Mouse (Mus musculus): ENCODE results near the gene Stox2.

Stox2 gene

DNA sequence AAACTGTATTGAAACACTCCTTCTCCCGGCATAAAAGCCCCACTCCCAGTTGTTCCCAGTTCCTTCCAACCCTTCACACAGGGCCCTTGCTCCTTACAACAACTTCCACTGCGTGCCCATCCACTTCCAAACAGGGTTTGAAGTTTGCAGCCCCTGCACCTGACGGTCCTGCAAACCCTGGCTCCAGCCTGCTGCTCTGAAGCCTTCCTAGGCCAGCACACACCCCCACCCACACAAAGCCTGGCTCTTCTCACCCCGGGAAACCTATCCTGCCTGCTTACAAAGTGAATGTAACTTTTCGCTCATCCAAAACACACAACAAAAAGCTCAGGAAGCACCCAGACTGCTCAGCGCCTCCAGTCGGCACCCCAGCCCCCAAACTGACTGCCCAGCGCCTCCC, 37.1 kb downstream of the Stox2 start:
- in situ Hi-C loops (cut with MboI, MseI), result no loop called here

DNA sequence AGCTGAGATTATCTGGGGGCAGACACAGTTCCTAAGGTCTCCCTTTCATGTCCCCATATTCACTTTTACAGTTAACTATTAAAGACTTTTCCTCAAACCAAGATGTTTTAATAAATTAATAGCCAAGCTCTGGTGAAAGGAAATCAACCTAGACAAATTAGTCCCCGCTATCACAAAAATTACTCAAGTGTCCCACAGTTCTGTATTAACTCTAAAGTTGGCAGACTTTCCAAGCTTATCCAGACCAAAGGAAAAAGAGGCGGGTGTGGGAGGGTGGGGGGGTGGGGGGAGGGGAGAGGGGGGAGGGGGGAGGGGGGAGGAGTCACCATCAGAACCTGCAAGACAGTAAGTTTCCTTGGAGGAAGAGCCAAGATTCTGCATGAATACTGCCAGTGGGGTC, 41.3 kb downstream of the Stox2 start:
- in situ Hi-C loops (cut with MboI, MseI), result no loop called here

DNA sequence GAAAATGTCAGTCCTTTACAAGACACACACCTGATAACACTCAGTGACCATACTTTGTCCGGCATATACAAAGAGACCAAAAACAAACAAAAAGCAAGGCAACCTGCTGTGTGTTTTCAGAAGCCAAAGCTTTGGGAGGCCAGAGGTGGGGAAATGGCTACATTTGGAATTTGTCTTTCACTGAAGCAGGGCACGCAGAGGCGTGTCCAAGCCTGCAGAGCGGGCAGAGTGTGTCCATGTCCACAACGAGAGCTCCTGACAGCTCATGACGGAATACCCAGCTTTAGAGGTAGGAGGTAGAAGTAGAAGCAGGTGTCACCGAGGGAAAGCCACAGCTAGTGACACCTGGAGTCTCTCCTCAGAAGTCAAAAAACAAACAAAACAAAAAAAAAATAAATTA, 53.2 kb downstream of the Stox2 start:
- in situ Hi-C loops (cut with MboI, MseI), result no loop called here

DNA sequence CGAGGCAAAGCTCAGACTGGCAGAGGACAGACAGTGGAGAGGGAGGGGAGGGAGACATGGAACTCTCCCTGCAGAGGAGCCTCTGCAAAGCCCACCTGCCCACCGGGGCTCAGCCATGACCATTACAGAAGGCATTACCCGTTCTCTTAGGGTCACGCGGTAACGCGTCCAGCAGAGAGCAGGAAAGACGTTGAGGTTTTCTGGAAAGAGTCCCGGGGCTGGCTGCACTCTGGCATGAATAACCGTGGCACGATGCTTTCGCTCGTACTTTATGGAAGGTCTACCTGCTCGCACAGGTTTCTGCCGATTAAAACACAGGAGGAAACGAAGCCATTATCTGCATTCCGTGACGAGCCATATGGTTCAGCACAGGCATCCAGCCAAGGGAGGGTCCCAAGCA, 53.9 kb downstream of the Stox2 start:
- in situ Hi-C loops (cut with MboI, MseI), result no loop called here

DNA sequence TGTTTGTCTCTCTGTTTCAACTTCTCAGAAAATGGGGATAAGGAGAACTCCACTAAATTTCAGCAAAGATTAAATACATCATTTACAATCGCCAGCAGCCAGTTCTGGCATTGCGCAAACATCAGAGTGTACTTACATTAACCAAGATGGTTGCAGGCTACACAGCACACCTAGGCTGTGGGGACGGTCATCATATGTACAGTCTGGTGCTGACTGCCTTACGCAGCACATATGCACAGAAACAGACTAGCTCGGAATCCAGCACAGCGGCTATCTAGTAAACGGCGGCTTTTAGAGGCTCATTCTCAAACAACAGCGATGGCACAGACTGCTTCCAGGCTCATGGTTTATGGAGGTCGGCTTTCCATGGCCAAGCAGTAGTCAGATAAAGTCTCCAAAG, 54.3 kb downstream of the Stox2 start:
- in situ Hi-C loops (cut with MboI, MseI), result no loop called here

DNA sequence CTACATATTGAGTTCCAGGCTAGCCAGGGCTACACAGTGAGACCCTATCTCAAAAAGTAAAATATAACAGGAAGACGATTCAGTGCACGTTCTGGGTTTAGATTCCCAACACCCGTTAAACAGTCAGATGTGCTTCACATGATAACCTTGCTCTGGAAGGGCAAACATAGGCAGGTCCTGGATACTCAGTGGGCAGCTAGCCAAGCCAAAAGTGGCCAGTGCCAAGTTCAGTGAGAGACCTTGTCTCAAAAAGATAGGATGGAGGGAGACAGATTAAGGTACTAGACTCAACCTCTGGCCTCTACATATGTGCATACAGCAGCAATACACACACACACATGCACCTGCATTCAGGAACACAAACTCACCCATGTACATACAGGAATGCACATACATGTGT, 56.7 kb downstream of the Stox2 start:
- in situ Hi-C loops (cut with MboI, MseI), result loop anchor here (10.0 kb wide), 1 partner anchor 1075 kb away; no protein-coding TSS in a partner anchor

DNA sequence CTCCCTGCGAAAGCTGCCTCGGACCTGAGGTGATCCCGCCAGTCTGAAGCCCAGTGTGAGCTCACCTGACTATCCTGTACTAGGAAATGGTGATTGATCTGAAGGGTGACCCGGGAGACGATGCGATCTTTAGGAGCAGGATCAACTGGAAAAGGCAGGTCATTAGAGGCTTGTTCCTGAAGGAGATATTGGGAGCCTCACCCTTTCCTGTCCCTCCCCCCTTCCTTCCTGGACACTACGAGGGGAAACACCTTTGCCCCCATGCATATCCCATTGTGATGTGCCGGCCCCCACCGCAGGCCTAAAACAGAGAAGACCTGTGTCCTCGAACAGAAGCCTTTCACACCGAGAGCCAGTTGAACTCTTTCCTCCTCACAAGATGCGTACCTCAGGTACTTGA, 58.0 kb downstream of the Stox2 start:
- in situ Hi-C loops (cut with MboI, MseI), result loop anchor here (10.0 kb wide), 1 partner anchor 1073 kb away; no protein-coding TSS in a partner anchor

DNA sequence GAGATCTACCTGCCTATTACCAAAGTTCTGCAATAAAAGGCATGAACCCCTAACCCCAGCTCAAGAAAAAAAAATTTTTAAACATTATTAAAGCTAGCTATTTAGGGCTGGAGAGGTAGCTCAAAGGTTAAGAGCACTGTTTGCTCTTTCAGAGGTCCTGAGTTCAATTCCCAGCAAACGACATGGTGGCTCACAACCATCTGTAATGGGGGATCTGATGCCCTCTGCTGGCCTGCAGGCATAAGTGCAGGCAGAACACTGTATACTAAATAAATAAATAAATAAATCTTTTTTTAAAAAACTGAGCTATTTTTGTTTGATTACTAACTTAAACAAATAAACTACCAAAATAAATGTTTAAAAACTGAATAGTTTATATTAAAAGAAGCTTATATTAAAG, 60.4 kb downstream of the Stox2 start:
- in situ Hi-C loops (cut with MboI, MseI), result loop anchor here (10.0 kb wide), 1 partner anchor 1071 kb away; no protein-coding TSS in a partner anchor

DNA sequence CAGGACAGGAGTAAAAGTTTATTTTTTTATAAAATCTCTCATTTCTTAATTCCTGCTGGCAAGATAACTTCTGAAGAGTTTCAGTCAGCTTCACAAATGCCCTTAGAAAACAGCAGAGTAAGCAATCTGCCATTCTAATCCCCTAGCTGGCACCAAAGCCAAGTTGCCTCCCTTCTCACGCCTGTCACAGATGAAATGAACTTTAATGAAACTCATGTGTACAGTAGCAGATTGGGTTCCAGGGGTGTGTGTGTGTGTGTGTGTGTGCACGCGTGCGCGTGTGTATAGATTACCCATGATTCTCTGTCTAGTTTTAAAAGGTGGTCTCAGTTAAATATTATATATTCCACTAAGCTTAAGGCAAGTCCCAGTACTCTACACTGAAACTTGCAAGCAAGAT, 62.0 kb downstream of the Stox2 start:
- in situ Hi-C loops (cut with MboI, MseI), result loop anchor here (10.0 kb wide), 1 partner anchor 1069 kb away; no protein-coding TSS in a partner anchor

DNA sequence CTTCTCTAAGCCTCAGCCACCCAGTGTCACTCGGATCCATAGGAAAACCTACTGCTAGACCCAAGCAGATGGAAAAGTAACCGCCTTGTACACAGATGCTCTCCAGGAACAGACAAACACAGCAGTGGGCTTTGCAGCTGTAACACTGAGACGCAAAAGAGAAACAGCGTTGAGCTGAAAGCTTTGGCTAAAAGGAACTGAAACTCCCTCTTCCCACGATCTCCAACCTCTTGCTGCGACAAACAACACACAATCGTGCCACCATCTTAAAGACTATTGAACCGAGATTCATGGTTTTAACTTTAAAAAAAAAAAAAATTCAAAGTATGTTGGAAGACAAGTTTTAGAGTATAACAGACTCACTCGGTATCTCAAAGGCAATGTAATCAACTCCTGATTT, 62.5 kb downstream of the Stox2 start:
- in situ Hi-C loops (cut with MboI, MseI), result loop anchor here (10.0 kb wide), 1 partner anchor 1069 kb away; no protein-coding TSS in a partner anchor

DNA sequence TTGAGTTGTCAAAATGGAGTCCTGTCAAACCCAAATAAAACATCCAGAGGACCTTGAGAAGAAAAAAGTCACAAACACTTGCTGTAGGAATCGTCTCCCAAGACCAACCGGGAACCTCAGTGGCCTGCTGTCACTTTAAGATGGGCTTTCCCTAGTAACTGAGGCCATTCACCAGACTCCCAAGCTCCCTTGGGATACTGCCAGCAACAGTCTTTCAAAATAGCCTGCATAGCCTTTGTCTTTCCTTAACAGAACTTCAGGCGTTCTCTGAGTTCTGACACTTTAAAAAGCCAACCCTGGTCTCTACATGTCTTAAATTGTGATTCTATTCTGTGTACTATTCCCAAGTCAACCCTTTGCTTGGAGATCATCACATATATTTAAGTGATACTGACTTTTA, 64.9 kb downstream of the Stox2 start:
- in situ Hi-C loops (cut with MboI, MseI), result loop anchor here (10.0 kb wide), 1 partner anchor 1066 kb away; no protein-coding TSS in a partner anchor

DNA sequence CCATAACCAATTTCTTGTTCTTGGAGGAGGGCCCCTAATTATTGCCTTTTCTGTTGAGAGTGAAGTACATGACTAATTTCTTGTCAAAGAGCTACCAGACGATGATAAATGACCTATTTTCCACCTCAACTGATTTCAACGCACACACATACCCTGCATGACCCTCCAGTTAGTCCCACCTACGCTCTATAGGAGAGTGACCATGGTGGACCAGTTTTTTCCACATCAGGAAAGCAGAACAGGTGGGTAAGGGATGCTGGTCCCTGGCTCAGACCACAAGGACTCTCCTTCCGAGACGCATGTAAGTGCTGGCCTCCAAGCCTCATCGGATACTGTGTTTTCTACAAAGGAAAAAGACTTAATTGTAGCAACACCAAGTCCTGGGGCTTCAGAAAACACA, 65.4 kb downstream of the Stox2 start:
- in situ Hi-C loops (cut with MboI, MseI), result loop anchor here (10.0 kb wide), 1 partner anchor 1066 kb away; no protein-coding TSS in a partner anchor

DNA sequence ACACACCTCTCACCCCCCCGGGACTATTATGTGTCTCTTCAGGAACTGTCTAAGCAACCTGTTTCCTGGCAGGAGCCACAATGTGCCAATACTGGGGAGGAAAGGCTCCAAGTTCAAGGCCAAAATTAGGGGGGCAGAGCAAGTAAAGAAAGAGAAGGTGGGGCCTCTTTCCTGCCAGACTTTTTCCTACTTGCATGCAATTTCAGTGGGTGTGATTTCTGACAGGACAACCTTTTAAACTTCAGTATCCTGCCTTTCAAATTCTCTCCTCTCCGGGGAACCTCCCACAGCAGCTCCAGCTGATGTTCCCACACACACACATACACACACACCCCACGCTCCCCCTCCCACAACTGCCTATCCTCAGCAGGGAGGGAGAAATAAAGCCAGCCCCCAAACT, 66.1 kb downstream of the Stox2 start:
- in situ Hi-C loops (cut with MboI, MseI), result loop anchor here (10.0 kb wide), 1 partner anchor 1065 kb away; no protein-coding TSS in a partner anchor

DNA sequence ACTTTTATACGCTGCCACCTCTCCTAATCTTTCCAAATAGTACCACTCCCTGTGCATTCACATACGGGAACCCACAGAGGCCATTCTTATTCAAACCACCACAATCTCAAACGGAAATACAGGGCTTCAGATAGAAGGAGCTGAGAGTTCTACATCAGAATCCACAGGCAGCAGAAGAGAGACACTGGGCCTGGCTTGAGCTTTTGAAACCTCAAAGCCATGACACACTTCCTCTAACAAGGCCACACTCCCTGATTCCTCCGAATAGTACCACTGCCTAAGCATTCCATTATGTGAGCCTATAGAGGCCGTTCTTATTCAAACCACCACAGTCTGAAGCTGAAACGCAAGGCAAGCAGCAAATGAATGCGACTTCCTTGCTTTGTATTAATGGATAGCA, 69.5 kb downstream of the Stox2 start:
- in situ Hi-C loops (cut with MboI, MseI), result no loop called here

DNA sequence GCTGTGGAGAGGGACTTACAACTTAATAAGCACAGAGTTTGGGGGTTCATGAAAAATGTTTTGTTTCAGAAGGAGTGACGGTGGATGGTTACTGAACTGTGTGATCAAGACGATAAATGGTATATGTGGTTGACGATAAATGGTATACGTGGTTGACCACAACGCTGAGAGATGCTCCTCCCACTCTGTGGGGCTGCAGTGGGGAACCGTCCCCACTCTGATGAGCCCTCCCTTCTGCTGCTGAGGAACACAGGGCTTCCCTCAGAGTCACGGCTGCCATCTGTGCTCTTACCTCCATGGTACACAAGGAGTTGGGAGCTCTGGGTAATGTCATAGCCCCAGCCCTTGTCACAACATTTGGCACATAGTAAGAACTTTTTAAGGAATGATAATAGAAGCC, 72.4 kb downstream of the Stox2 start:
- in situ Hi-C loops (cut with MboI, MseI), result loop anchor here (5.0 kb wide), 1 partner anchor 356 kb away; no protein-coding TSS in a partner anchor

DNA sequence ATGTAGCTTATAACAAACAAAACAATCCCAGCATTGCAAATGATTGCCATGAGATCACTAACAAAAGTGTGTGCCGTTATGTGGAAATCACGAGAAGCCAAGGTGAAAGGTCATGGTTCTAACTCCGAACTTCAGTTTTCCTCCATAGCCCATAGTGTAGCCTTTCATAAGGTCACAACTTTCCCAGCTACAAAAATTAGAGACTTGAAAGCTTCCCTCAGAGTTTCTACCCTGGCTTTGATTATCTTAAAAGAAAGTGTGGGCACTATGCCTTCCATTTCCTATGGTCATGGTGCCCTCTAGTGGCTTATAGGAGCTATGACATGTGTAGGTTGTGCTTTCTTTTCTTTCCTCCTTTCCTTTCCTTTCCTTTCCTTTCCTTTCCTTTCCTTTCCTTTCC, 74.6 kb downstream of the Stox2 start:
- in situ Hi-C loops (cut with MboI, MseI), result loop anchor here (5.0 kb wide), 1 partner anchor 354 kb away; no protein-coding TSS in a partner anchor

DNA sequence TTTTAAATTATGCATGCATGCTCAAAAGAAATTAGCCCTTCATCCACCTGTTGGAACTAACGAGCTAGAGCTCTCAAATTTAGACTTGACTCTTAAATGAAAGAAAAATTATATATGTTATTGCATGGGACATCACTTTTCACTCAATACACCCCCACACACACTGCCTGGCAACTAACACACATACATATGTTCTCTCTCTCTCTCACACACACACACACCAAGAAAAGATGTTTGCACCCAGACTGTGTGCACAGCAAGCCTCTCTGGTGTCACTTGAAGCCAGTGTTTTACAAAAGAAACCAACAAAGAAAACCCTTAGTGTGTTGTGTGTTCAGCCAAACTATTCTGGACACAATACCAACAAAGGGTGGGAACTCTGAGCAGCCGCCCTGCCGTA, 75.1 kb downstream of the Stox2 start:
- in situ Hi-C loops (cut with MboI, MseI), result loop anchor here (5.0 kb wide), 1 partner anchor 354 kb away; no protein-coding TSS in a partner anchor

DNA sequence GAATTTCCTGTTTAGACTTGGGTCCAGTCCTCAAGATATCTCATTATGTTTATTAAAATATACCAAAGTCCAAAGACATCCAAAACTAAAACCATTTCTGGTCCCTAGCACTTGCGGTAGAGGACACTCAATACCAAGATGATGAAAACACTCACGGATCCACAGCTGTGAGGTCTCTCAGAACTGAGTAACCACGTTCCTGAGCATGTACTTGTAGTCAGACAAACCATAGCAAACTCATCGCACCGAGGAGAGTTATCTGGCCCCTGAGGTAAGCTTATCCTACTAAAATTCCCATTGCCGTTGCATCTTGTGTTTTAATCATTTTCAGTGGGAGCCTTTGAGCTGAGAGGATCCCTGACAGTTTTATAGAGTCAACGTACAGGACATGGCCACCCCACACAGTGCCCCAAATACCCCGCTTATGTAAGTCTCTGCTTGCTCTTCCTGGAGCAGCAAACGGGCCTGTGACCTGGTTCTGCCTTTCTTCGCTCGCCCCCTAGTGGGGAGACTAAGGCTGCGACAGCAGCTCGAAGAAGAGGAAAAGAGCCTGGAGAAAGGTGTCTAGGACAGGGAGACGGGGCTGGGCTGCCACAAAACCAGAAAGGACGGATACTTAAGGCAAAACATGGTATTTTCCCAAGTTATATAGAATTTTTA, 75.6 kb downstream of the Stox2 start:
- in situ Hi-C loops (cut with MboI, MseI), result loop anchor here (5.0 kb wide), 1 partner anchor 353 kb away; no protein-coding TSS in a partner anchor

DNA sequence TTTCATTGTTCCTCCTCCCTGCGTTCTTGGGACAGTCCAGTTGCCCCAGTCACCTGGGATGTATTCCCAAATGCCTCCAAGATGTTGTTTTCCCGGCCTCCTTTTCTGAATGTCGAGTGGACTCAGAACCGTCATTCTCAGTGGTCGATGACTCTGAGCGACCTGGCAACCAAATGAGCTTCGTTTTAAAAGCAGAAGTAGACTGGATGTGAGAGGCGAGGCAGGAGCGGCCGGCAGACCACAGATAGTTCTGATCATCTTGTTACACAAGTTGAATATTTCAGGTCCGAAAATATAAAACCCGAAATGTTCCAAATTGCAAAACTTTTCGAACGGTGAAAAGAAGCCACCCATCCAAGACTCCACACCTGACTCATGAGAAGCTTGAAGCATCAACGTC, 76.2 kb downstream of the Stox2 start:
- in situ Hi-C loops (cut with MboI, MseI), result loop anchor here (5.0 kb wide), 1 partner anchor 353 kb away; no protein-coding TSS in a partner anchor

DNA sequence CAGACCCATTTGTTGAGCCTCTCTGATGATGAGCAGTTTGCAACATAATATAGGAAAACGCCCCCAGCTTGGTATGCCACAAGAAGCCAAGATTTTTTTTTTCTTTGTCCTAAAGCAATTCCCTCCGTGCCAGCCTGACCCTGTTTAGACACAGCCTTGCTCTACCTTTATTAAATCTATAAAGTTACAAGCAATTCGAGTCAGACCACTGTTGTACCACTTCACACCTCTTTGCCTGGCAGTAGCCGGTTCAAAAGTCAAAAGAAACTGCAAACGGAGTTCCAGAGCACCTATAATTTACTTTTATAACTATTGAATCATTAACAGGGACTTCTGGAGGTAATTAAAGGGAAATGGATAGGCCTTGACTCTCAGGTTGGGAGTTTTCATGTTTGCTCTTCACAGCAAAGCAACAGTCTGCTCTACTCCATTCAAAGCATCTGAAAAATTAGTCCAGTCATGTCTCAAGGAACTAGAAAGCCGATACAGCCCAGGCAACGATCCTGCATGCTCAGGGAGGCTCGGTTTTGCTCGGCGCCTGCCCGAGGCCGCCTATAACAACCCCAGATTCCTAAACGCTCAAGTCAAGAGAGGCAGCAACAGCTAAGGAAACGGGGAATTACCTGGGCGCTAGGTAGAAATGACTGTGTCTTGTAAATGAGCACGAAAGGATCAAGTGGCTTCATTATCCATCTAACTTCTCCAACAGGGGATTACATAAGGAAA, 77.0 kb downstream of the Stox2 start:
- in situ Hi-C loops (cut with MboI, MseI), result no loop called here

DNA sequence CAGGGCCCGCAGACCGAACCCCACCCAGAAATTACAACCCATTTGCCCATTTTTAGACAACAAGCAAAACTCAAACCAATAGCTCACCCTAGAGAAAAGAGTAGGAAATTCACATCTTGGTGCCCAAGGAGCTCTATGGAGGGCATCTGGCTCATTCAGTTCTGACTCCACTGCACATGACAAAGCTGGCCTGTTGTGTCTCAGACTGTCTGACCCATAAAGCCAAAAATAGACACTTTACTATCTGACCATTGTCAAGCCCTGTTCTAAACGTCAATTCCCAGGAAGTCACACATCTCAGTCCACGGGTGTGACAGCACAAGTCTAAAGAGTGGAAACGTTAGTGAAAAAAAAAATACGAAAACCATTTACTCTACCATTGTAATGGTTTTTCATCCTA, 79.1 kb downstream of the Stox2 start:
- in situ Hi-C loops (cut with MboI, MseI), result no loop called here

DNA sequence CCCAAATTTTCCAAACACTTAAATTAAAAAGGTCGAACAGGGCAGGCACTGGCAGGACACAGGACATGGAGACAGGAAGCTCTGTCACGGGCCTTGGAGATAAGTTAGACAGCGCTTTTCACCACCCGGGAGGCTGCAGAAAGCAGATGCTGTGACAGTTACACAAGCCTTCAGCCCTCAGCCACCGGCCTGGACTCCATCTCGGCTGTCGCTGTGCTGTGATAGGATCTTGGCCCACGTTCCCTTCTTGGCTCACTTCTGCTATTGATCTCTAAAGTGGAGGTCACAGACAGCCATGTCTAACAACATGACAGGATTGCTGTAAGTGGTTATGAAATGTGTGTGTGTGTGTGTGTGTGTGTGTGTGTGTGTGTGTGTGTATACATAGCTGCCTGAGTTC, 82.9 kb downstream of the Stox2 start:
- in situ Hi-C loops (cut with MboI, MseI), result no loop called here

Data from regulatory T cell (primary cell).